Mouse (Mus musculus): ENCODE results near the gene Bche. TPM values are rescaled to one million over a fixed set of nuclear protein-coding genes. Genes with fewer than 3 reads are reported as not detected.

Bche gene
- 4.1 and 6.2 TPM in 2 replicates for total RNA-seq (2014; rRNA removed)
- polyA plus RNA-seq (2015; fragmentation: Nextera tagmentation; extraction: Ambion mirVana): 2.6 and 2.8 TPM in 2 replicates

GRCm38 (mm10) chr3:73708410-73708714 is at the start of gene Bche:
TSS of gene Bche (minus strand) at chr3:73708415.
- 15% methylated on average over 10 of the region's 10 CpGs for whole genome bisulfite sequencing
- H3K36me3 ChIP-seq (ENCODE audit: insufficient read depth, low read length): no peaks in the 10 kb centered on the region

GRCm38 (mm10) chr3:73741998-73742397 is 33.8 kb upstream of the Bche start:
- TF ChIP-seq CTCF (IDR thresholded peaks at IDR 0.05; ENCODE audit: low read depth): no peak
- H3K9me3 ChIP-seq (ENCODE audit: low read length): no peaks in the 10 kb centered on the region
- no peak overlapping the region for H3K4me3 ChIP-seq (ENCODE audit: low read length)
- H3K9ac ChIP-seq (replicated peaks; ENCODE audit: low read length): no peak overlapping the region
- no peak overlapping the region for H3K4me2 ChIP-seq (ENCODE audit: low read depth, low read length)
- H3K27me3 ChIP-seq (ENCODE audit: insufficient read depth, low read length): no peaks in the 10 kb centered on the region
- H3K27ac ChIP-seq: no peak overlapping the region
- H3K36me3 ChIP-seq (ENCODE audit: insufficient read depth, low read length): no peaks in the 10 kb centered on the region
- H3K4me1 ChIP-seq (ENCODE audit: insufficient read depth, low read length): no peaks in the 10 kb centered on the region
- no peak for ATAC-seq
- no peak for DNase-seq (ENCODE audit: low spot score)

More at GRCm38 (mm10) chr3:73708410-73708714, at the start of gene Bche:
- Histone ChIP-seq H3K27me3 (ENCODE audit: insufficient read depth, low read length) (no peaks in the 10 kb centered on the region), H3K9me3 (ENCODE audit: low read length) (no peaks in the 10 kb centered on the region), H3K27ac (peak within 1 kb of the TSS; percentile 36; the same call in 1 of the 2 replicates), H3K4me1 (ENCODE audit: insufficient read depth, low read length) (no peaks in the 10 kb centered on the region), H3K9ac (replicated peaks; ENCODE audit: low read length) (peak within 1 kb of the TSS; percentile 39), H3K4me2 (ENCODE audit: low read depth, low read length) (peak within 1 kb of the TSS; percentile 63), H3K4me3 (ENCODE audit: low read length) (peak within 1 kb of the TSS; percentile 37)
- DNase-seq (ENCODE audit: low spot score): no peak
- no peak for ATAC-seq
- no peak for TF ChIP-seq CTCF (IDR thresholded peaks at IDR 0.05; ENCODE audit: low read depth)

DNA sequence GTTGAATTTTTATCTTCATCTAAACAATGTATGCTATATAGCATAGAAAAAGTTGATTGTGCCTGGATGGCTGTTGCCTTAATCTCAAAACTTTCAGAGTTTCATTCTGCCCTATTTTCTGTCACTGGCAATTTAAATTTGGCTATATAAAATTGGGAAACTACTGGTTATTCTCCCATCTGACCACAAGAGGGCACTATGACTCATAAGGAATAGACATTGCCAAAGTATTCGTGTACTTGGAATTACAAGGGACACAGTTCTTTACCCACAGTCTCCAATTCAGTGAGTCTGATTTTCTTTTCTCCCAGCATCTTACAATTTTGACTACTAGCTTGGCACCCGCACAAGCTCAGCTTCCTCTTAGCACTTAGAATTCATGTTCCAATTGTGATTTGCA is 23.5 kb upstream of the Bche start:
- peak; percentile 81 for DNase-seq (ENCODE audit: low spot score)
- H3K27me3 ChIP-seq (ENCODE audit: insufficient read depth, low read length): no peaks in the 10 kb centered on the region
- H3K36me3 ChIP-seq (ENCODE audit: insufficient read depth, low read length): no peaks in the 10 kb centered on the region
- no peak for ATAC-seq
- no peaks in the 10 kb centered on the region for H3K4me1 ChIP-seq (ENCODE audit: insufficient read depth, low read length)
- 42% methylated on average over 2 of the region's 2 CpGs for WGBS
- no peak overlapping the region for H3K4me3 ChIP-seq (ENCODE audit: low read length)
- no peaks in the 10 kb centered on the region for H3K9me3 ChIP-seq (ENCODE audit: low read length)
- TF ChIP-seq CTCF (IDR thresholded peaks at IDR 0.05; ENCODE audit: low read depth): peak; percentile 75
- H3K4me2 ChIP-seq (ENCODE audit: low read depth, low read length): no peak overlapping the region
- H3K9ac ChIP-seq (replicated peaks; ENCODE audit: low read length): no peak overlapping the region
- H3K27ac ChIP-seq: no peak overlapping the region

DNA sequence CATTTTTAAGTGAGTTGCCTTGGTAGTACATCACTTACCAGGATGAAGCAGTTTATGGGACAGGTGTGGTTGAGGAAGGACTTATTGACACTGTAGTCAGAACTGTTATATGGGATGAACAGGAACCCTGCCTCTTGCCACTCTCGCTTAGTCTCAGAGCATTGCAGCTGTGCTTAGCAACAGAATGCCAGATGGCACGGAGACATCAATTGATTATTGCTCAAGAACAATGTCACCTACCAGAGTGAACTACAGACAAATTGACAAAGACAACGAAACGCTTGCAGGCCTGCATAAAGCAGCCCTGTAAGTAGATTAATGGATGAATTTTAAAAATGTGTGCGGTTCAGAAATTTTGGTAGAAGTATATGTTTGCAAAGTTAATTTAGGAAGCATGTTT is 21.3 kb upstream of the Bche start:
- DNase-seq (ENCODE audit: low spot score) (peak; percentile 8), ATAC-seq (no peak)
- Histone ChIP-seq H3K9ac (replicated peaks; ENCODE audit: low read length) (no peak overlapping the region), H3K9me3 (ENCODE audit: low read length) (no peaks in the 10 kb centered on the region), H3K4me2 (ENCODE audit: low read depth, low read length) (no peak overlapping the region), H3K27me3 (ENCODE audit: insufficient read depth, low read length) (no peaks in the 10 kb centered on the region), H3K4me3 (ENCODE audit: low read length) (no peak overlapping the region), H3K4me1 (ENCODE audit: insufficient read depth, low read length) (no peaks in the 10 kb centered on the region), H3K36me3 (ENCODE audit: insufficient read depth, low read length) (no peaks in the 10 kb centered on the region), H3K27ac (no peak overlapping the region)
- TF ChIP-seq CTCF (IDR thresholded peaks at IDR 0.05; ENCODE audit: low read depth): no peak
- 53% methylated on average over 5 of the region's 5 CpGs for WGBS

GRCm38 (mm10) chr3:73725711-73726110 is 17.5 kb upstream of the Bche start:
- Histone ChIP-seq H3K27me3 (ENCODE audit: insufficient read depth, low read length) (no peaks in the 10 kb centered on the region), H3K36me3 (ENCODE audit: insufficient read depth, low read length) (no peaks in the 10 kb centered on the region), H3K9ac (replicated peaks; ENCODE audit: low read length) (no peak overlapping the region), H3K4me1 (ENCODE audit: insufficient read depth, low read length) (no peaks in the 10 kb centered on the region), H3K4me2 (ENCODE audit: low read depth, low read length) (no peak overlapping the region), H3K27ac (no peak overlapping the region), H3K9me3 (ENCODE audit: low read length) (no peaks in the 10 kb centered on the region), H3K4me3 (ENCODE audit: low read length) (no peak overlapping the region)
- DNase-seq (ENCODE audit: low spot score) (no peak), ATAC-seq (no peak)
- TF ChIP-seq CTCF (IDR thresholded peaks at IDR 0.05; ENCODE audit: low read depth): no peak

DNA sequence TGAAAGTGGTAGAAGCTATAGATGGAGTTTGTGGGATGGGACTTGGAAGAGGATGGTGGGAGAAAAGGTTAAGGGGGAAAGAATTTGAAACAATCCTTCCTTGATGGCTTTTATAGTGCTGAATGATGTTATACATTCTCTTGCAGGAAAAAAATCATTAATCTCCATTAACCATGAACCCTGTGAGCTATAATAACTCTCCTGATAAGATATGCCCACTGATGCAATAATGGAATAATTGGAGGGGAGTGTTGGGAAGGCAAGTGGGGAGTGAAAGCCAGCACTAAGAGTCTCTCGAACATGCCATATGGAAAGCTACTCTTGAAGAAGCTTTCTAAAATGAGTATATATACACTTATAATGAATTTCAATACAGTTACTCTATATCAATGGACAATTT is 16.7 kb upstream of the Bche start:
- DNase-seq (ENCODE audit: low spot score): no peak
- WGBS: 96% methylated on average over 1 of the region's 1 CpGs
- Histone ChIP-seq H3K36me3 (ENCODE audit: insufficient read depth, low read length) (no peaks in the 10 kb centered on the region), H3K4me3 (ENCODE audit: low read length) (no peak overlapping the region), H3K4me2 (ENCODE audit: low read depth, low read length) (no peak overlapping the region), H3K27ac (no peak overlapping the region), H3K9me3 (ENCODE audit: low read length) (no peaks in the 10 kb centered on the region), H3K9ac (replicated peaks; ENCODE audit: low read length) (no peak overlapping the region), H3K4me1 (ENCODE audit: insufficient read depth, low read length) (no peaks in the 10 kb centered on the region), H3K27me3 (ENCODE audit: insufficient read depth, low read length) (no peaks in the 10 kb centered on the region)
- no peak for TF ChIP-seq CTCF (IDR thresholded peaks at IDR 0.05; ENCODE audit: low read depth)
- ATAC-seq: no peak

DNA sequence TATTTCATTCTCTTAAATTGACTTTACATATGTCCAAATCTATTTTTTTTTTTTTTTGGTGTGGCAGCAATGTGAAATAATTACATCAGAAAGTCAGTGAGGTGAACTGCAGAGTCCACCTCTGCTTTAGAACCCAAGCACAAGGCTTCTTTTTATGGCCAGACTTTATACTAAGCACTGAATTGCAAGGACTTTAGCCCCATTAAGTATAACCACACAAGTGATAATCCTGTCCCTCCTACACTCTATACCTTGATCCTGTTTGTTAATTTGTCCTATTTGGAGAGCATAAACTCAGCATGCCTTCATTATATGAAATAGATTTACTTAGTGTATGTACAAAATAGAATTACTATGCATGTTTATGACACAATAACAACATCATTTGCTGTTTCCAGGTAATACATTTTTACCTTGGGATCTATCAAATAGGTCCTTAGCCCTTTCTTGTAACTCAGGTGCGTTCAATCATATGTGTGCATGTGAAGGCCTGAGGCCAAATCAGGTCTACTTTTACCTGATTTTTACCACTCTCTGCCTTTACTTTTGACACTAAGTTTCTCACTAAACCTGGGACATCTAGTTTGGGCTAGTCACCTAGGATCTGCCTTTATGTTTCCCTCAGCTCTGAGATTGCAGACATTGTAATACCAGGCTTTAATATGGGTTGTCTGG is 9.5 kb upstream of the Bche start:
- ATAC-seq: no peak
- 92% methylated on average over 1 of the region's 1 CpGs for WGBS

More for the DNA sequence above, 9.5 kb upstream of the Bche start:
- Histone ChIP-seq H3K27ac (no peak overlapping the region), H3K27me3 (ENCODE audit: insufficient read depth, low read length) (no peaks in the 10 kb centered on the region), H3K9ac (replicated peaks; ENCODE audit: low read length) (no peak overlapping the region), H3K36me3 (ENCODE audit: insufficient read depth, low read length) (no peaks in the 10 kb centered on the region), H3K9me3 (ENCODE audit: low read length) (no peaks in the 10 kb centered on the region), H3K4me2 (ENCODE audit: low read depth, low read length) (no peak overlapping the region), H3K4me1 (ENCODE audit: insufficient read depth, low read length) (no peaks in the 10 kb centered on the region), H3K4me3 (ENCODE audit: low read length) (no peak overlapping the region)
- no peak for TF ChIP-seq CTCF (IDR thresholded peaks at IDR 0.05; ENCODE audit: low read depth)
- no peak for DNase-seq (ENCODE audit: low spot score)

Data from hindbrain, postnatal 0 days (tissue).